Mouse (Mus musculus): ENCODE measurements at regions not wholly inside any gene's neighbourhood (a gene's known extent, or its start where the extent isn't known, plus 50 kb on each side); places are given as distances from the start of the nearest gene placed in this dataset.

- DNase-seq = no peak
These were observed 98.6 kb upstream of the Fn1 start for GRCm38 (mm10) chr1:71751601-71752000.

- DNase-seq = no peak
These were observed 82.6 kb upstream of the Fn1 start for GRCm38 (mm10) chr1:71735606-71736005.

- DNase-seq = no peak
These were observed 78.6 kb upstream of the Fn1 start for GRCm38 (mm10) chr1:71731623-71732022.

GRCm38 (mm10) chr1:71731011-71731410 lies 78.0 kb upstream of the Fn1 start:
- no peak for DNase-seq

- DNase-seq = no peak
These were observed 75.9 kb upstream of the Fn1 start for GRCm38 (mm10) chr1:71728852-71729347.

- no peak for DNase-seq
These were observed 70.8 kb upstream of the Fn1 start for GRCm38 (mm10) chr1:71723816-71724215.

- DNase-seq = no peak
These were observed 70.0 kb upstream of the Fn1 start for GRCm38 (mm10) chr1:71723039-71723397.

GRCm38 (mm10) chr1:71722211-71723038 lies 69.4 kb upstream of the Fn1 start:
- no peak for DNase-seq
